Comparison of ENCODE assay signal across 21 mouse cellular contexts in the genomic region with DNA sequence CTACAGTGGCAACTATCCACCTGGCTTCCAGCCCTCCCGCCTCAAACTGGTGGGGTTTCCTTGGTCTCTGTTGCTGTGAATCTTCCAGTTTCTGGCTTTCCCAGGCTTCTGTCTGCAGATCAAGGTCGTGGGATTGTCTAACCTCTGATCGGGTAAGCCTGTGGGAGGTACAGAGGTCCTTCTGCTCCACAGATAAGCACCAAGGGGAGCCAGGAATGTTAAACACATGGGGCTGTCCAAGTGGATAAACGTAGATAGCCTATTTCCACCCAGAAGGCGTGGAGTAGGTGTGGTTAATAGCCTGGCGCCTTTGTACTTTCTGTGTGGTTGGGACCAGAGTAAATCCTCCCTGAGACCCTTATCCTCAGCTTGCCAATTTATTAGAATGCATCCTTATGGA. TPM values are rescaled to one million over a fixed set of nuclear protein-coding genes. Genes with fewer than 3 reads are reported as not detected.
DNase-seq lines count a peak whose midpoint lies in the region.
"Had no signal": no experiment of that assay in that cellular context is flagged by ENCODE, and none has a peak within 500 bp of the region (broad histone marks: within the 10 kb centered on the region; RNA-seq: fewer than 3 reads in every experiment).

No protein-coding gene starts in this region.

- DNase-seq in cerebellum, postnatal 10 days = peak; percentile 25
- DNase-seq in cerebellum, adult 11 months = no peak
- peak; percentile 13 for DNase-seq in ovary, adult 18-20 months (ENCODE audit: low spot score)
- DNase-seq in ovary, postnatal 14 days (ENCODE audit: low spot score) = no peak
- DNase-seq in right cerebral cortex, postnatal 4 days = peak; percentile 43
- no peak for DNase-seq in right cerebral cortex, postnatal 25 days
- DNase-seq in ZHBTc4 (ENCODE audit: low read depth, low spot score) = peak; percentile 50
- DNase-seq in heart, postnatal 4 days = no peak
- DNase-seq: adrenal gland, adult 8-10 months; adrenal gland, postnatal 25 days; cerebellum, adult 18-20 months; cerebellum, adult 9-10 months; cerebellum, postnatal 25 days; gastrocnemius, postnatal 10 days; gastrocnemius, postnatal 36 days; heart, adult 2 months; heart, postnatal 14 days had no signal

RNA-seq across cellular contexts. Expression of a gene that starts 10.3 kb away (rescaled TPM):
- total RNA-seq in heart, postnatal 4 days (2021) = not detected
- total RNA-seq: common myeloid progenitor, adult 5-6 weeks; gastrocnemius, adult 18-20 months; gastrocnemius, postnatal 10 days; gastrocnemius, postnatal 36 days; granulocyte monocyte progenitor cell, adult 5-6 weeks; hematopoietic stem cell, adult 5-6 weeks had no signal

RNA-seq across cellular contexts. Expression of a gene that starts 14.8 kb away (rescaled TPM):
- 1 to 10 TPM; 9.0 to 9.4 TPM for total RNA-seq in heart, postnatal 4 days (2021)

Comparison
In these comparisons a context has a peak if more than half of its experiments do, and no peak if none do; other contexts are left out.
1. DNase-seq: peak in cerebellum, postnatal 10 days (2 of 2), ovary, adult 18-20 months (single experiment), right cerebral cortex, postnatal 4 days (single experiment) and ZHBTc4 (single experiment); none in cerebellum, adult 11 months (single experiment), ovary, postnatal 14 days (single experiment), right cerebral cortex, postnatal 25 days (single experiment) and heart, postnatal 4 days (single experiment).